Mouse (Mus musculus) kidney, adult 2 months (tissue): ENCODE measurements around the gene Cachd1.

Source experiments
- CTCF ChIP-seq: fragments of 200-500 bp; conservative IDR thresholded peaks from 2 replicates; pipeline ENCODE4 v1.5.1; 2011; ENCODE audit warnings: low read depth, mild to moderate bottlenecking, control low read depth, low read length, moderate library complexity, mixed read lengths; ENCODE audit not compliant: insufficient read depth, insufficient read length
- POLR2A ChIP-seq: fragments of 200-500 bp; IDR thresholded peaks from one replicate; pipeline ENCODE4 v1.6.1; 2011; ENCODE audit warnings: low read depth, low read length, control low read depth

DNA sequence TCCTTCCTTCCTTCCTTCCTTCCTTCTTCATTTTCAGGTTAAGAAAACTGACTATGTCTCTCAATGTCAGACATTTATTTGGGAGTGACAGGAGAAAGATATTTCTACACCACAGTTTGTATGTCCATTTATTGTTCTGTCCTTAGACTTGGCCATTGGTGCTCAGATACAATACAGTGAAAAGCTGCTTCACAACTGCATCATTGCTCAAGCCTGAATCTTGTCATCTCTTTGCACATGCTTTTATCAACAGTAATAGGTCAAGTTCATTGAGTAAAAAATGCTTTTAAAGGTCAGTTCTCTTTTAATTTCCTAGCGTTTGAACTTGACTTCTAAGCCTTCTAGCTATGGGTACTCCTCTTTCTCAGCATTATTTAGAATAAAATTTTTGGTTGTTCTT, 141.0 kb downstream of the Cachd1 start:
- TF ChIP-seq POLR2A (no peak), CTCF (no peak)
